Mouse (Mus musculus): ENCODE data around the gene Huwe1. TPM values are rescaled to one million over a fixed set of nuclear protein-coding genes. Genes with fewer than 3 reads are reported as not detected.

Huwe1 gene
- polyA plus RNA-seq (2014; fragmentation: Illumina TruSeq; extraction: RNeasy Lipid Tissue Mini Kit (QIAGEN cat#74804); ENCODE audit: low read depth, low replicate concordance), result 151 TPM

DNA sequence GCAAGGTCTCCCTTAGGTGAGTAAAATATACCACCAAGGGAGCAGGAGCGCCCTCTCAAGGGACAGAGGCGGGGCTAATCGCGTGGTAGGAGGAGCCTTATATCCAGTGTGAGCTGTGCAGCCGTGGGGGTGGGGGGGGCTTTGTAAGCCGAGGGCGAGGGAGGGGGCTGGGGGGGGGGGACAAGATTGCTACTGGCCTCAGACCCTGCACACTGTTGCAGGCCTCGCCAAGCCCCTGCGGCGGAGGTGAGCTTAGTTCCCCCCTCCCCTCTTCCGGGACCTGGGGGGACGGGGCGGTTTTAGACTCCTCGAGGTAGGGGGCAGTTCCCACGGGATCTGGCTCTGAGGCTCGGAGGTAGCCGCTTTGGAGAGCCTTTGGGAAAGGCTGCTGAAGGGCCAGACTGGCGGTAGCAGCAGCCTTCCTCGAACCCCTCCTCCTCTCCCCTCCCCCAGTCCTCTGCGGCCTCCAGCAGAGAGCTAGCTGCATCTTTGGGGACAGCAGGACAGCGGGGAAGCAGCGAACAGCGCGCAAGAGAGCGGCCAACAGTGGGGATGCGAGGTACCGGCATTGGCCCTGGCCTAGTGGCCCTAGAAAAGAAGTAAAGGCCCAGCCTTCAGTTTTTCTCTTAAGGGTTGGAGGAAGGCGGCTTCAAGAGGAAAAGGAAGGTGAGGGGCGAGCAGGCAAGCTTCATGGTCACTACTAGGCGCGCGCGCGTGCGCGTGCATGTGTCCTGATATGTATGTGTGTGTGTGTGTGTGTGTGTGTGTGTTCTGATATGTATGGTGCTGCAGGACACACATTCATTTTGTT is at the start of gene Huwe1:
Gene Huwe1, plus strand, starts transcription at position 107 of the 811 bp plus-strand sequence.

Other genes with a start within 250 kb of the Huwe1 start
- 117 TPM for gene Hsd17b10, start 201.0 kb downstream of the Huwe1 start, polyA plus RNA-seq (2014; fragmentation: Illumina TruSeq; extraction: RNeasy Lipid Tissue Mini Kit (QIAGEN cat#74804); ENCODE audit: low read depth, low replicate concordance)
- not detected for gene Ribc1, start 215.5 kb downstream of the Huwe1 start, polyA plus RNA-seq (2014; fragmentation: Illumina TruSeq; extraction: RNeasy Lipid Tissue Mini Kit (QIAGEN cat#74804); ENCODE audit: low read depth, low replicate concordance)
- 94.7 TPM for gene Smc1a, start 215.6 kb downstream of the Huwe1 start, polyA plus RNA-seq (2014; fragmentation: Illumina TruSeq; extraction: RNeasy Lipid Tissue Mini Kit (QIAGEN cat#74804); ENCODE audit: low read depth, low replicate concordance)